Mouse (Mus musculus) frontal cortex, postnatal 36 days (tissue): ENCODE results near the gene Ptbp1.

ENCODE experiments used
- DNase-seq, 2 experiments: peaks; one replicate each; pipeline ENCODE4 v3.0.0; 2022; ENCODE audit warnings: low spot score in 2 of 2

Gene Ptbp1

GRCm38 (mm10) chr10:79834769-79835398 is 19.3 kb upstream of the Ptbp1 start:
- DNase-seq = peak; percentile 69 to 77

GRCm38 (mm10) chr10:79836918-79837317 is 17.3 kb upstream of the Ptbp1 start:
- no peak for DNase-seq

GRCm38 (mm10) chr10:79838151-79838550 is 16.1 kb upstream of the Ptbp1 start:
- DNase-seq = no peak

DNA sequence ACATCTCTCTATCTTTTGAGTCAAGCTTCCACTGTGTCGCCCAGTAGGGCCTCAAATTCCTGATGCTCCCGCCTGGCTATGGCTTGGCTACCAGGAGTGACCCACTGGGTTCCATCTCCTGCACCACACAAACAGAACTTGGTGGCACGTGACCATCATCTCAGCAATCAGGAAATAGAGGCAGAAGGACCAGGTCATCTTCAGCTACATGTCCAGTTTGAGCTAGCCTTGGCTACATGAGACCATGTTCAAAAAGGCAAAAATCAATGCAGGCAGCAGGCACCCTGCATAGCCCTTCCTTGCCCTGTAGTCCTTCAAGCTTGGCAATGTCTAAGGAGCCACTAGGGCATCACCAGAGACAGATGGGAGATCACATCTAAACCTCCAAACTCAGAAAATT is 14.1 kb upstream of the Ptbp1 start:
- DNase-seq = no peak

GRCm38 (mm10) chr10:79840644-79841551 is 13.3 kb upstream of the Ptbp1 start:
- DNase-seq = peak; percentile 79 to 81

DNA sequence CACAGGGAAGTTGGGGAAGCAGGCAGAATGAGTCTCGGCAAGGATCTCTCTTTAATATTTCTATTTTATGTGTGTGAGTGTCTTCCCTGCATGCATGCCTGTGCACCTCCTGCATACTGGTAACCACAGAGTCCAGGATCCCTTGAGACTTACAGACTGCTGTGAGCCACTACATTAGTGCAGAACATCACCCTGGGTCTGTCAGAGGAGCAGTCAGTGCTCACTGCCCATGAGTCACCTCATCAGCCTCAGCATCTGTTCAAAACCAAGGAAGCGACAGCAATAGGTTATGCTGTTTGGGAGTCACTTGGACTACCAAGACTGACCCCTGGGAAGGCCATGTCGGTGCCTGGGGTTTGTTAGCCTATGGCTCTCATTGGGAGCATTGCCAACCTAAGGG is 11.9 kb upstream of the Ptbp1 start:
- no peak for DNase-seq

- DNase-seq = no peak
Observed at GRCm38 (mm10) chr10:79843476-79843875, 10.8 kb upstream of the Ptbp1 start.

- no peak for DNase-seq
Observed at GRCm38 (mm10) chr10:79846553-79846952, 7.7 kb upstream of the Ptbp1 start.

- DNase-seq = no peak
Observed at GRCm38 (mm10) chr10:79849941-79850628, 4.1 kb upstream of the Ptbp1 start.

DNA sequence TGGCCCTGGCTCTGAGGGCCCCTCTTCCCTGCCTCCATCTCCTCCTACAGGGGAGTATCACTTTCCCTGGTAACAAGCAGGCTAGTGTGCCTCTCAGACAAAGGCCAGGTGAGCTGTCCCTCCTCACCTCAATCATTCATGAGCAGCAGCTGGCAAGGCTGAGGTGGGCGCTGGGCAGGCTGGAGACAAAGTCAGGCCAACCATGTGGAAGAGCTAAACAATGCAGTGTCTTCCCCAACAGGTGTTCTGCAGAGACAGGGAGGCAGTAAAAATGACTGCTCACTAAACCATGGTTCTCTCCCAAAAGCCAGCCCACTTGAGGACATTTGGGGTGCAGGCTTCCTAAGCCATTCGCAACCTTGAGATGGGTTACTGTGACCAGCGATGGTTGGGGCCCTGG is 2.6 kb upstream of the Ptbp1 start:
- DNase-seq = no peak

GRCm38 (mm10) chr10:79852107-79852789 is 2.0 kb upstream of the Ptbp1 start:
- no peak for DNase-seq

DNA sequence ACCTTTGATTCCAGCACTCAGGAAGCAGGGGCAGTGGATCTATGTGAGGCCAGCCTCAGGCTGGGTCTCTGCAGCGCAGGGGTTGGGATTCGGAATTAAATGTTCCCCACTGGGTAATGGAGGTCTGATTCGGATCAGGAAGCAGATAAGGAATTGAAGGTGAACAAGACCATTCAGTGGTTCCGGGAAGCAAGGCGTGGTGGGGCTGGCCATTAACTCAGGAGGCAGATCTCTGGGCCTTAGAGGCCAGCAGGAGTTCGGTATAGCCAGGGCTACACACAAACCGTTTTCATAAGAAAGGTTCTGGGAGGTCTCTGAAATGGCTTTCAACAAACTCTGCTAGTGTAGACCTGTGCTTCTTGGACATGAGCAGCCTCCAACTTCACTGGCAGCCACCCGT is 1.4 kb upstream of the Ptbp1 start:
- no peak for DNase-seq

GRCm38 (mm10) chr10:79853392-79853791 is 835 bp upstream of the Ptbp1 start:
- peak; percentile 73 to 85 for DNase-seq

GRCm38 (mm10) chr10:79854801-79855541 is 744 bp downstream of the Ptbp1 start:
- no peak for DNase-seq

DNA sequence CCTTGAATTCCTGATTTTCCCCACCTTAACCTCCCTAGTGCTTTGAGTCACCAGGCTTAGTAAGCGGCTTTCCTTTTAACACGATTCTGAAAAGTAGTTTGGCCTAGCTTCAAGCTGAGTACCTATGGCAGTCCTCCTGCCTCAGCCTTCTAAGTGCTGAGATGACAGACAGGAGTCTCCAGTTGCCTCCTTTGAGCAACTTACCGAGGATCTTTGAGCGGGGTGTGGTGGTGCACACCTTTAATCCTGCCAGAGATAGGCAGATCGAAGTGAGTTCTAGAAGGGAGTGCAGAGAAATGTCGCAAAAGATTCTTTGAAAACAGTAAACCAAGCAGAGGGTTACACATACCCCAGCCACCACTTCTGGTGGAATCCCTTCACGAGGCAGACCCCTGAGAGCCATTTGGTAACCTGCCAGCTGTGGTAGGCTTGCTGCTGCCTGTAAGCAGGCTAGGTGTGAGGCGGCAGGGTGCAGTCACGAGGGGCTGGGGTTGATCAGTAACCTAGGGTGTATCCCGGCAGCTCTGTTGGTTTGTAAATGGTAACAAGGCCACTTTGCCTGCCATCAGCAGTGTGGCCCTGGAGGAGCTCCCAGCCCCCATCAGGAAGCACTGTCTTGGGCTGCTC is 1.4 kb downstream of the Ptbp1 start:
- no peak for DNase-seq

DNA sequence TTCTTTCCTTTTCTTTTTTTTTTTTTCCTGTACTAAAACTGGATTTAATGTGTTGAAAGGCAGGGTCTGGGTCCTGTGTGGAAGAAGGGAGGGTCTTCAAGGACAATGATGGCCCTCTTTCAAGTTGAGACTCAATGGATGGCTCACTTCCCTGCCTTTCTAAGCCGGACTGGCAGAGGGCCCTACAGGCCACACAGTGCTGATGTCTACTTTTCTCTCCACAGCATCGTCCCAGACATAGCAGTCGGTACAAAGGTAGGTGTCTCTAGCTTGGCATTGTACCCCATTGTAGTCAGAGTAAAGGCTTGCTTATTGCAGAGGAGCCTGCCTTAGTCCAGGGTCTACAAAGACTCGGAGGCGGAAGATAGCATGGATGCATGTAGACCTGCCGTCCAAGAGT is 2.1 kb downstream of the Ptbp1 start:
- no peak for DNase-seq

GRCm38 (mm10) chr10:79856704-79857451 is 2.7 kb downstream of the Ptbp1 start:
- DNase-seq = no peak

- DNase-seq = no peak
Observed at GRCm38 (mm10) chr10:79857452-79857811, 3.2 kb downstream of the Ptbp1 start.

- DNase-seq = no peak
Observed at GRCm38 (mm10) chr10:79857894-79858293, 3.7 kb downstream of the Ptbp1 start.

GRCm38 (mm10) chr10:79858416-79859074 is 4.3 kb downstream of the Ptbp1 start:
- peak; percentile 70 to 73 for DNase-seq
